Mouse (Mus musculus): Measurements from ENCODE around the gene Vmp1. TPM values are rescaled to one million over a fixed set of nuclear protein-coding genes. Genes with fewer than 3 reads are reported as not detected.

Vmp1 gene
- polyA plus RNA-seq, 1 experiment: 178 TPM

- H3K27ac ChIP-seq (ENCODE audit: insufficient read depth, low read depth, low read length): no peak overlapping the region
- TF ChIP-seq CTCF (IDR thresholded peaks at IDR 0.05; ENCODE audit: low read depth, low read length) (no peak), POLR2A (IDR thresholded peaks at IDR 0.05; ENCODE audit: borderline replicate concordance, low read depth, low read length) (no peak)
- peaks cover 10% of the 10 kb centered on the region for H3K4me1 ChIP-seq (ENCODE audit: control insufficient read depth, insufficient read depth, low read length)
Observed at GRCm38 (mm10) chr11:86678957-86679356, 4.7 kb downstream of the Vmp1 start.

DNA sequence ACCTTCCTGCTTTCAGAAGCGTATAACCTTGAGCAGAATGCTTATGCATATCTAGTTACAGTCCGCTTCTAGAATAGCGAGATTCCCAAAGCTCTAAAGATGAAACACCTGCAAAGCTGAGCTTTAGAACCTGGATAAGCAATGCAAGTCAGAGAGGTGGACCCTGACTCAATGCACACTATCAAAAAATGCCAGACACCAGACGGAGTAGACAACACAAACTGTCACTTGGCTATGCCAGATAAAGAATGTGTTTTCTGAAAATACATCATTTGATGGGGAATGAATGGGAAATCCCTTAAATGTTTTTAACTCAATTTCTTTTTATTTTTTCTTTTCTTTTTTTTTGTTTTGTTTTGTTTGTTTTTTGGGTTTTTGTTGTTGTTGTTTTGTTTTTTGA, 8.1 kb downstream of the Vmp1 start:
- Histone ChIP-seq H3K4me3 (ENCODE audit: insufficient read depth, low read length) (no peak overlapping the region), H3K27ac (ENCODE audit: insufficient read depth, low read depth, low read length) (no peak overlapping the region), H3K4me1 (ENCODE audit: control insufficient read depth, insufficient read depth, low read length) (peaks cover 23% of the 10 kb centered on the region)
- no peak for TF ChIP-seq POLR2A (IDR thresholded peaks at IDR 0.05; ENCODE audit: borderline replicate concordance, low read depth, low read length)
- TF ChIP-seq CTCF (IDR thresholded peaks at IDR 0.05; ENCODE audit: low read depth, low read length): no peak

More at GRCm38 (mm10) chr11:86678957-86679356, 4.7 kb downstream of the Vmp1 start:
- no peak overlapping the region for H3K4me3 ChIP-seq (ENCODE audit: insufficient read depth, low read length)

- H3K4me1 ChIP-seq (ENCODE audit: control insufficient read depth, insufficient read depth, low read length): peaks cover 33% of the 10 kb centered on the region
- H3K27ac ChIP-seq (ENCODE audit: insufficient read depth, low read depth, low read length): peak overlapping the region; percentile 36
- TF ChIP-seq POLR2A (IDR thresholded peaks at IDR 0.05; ENCODE audit: borderline replicate concordance, low read depth, low read length): no peak
- TF ChIP-seq CTCF (IDR thresholded peaks at IDR 0.05; ENCODE audit: low read depth, low read length): no peak
- H3K4me3 ChIP-seq (ENCODE audit: insufficient read depth, low read length): no peak overlapping the region
Observed at GRCm38 (mm10) chr11:86672772-86673171, 10.9 kb downstream of the Vmp1 start.

- Histone ChIP-seq H3K4me1 (ENCODE audit: control insufficient read depth, insufficient read depth, low read length) (peaks cover 35% of the 10 kb centered on the region), H3K27ac (ENCODE audit: insufficient read depth, low read depth, low read length) (peak overlapping the region; percentile 95), H3K4me3 (ENCODE audit: insufficient read depth, low read length) (peak overlapping the region; percentile 43; the same call in 1 of the 2 replicates)
- TF ChIP-seq POLR2A (IDR thresholded peaks at IDR 0.05; ENCODE audit: borderline replicate concordance, low read depth, low read length) (no peak), CTCF (IDR thresholded peaks at IDR 0.05; ENCODE audit: low read depth, low read length) (no peak)
Observed at GRCm38 (mm10) chr11:86671041-86671675, 12.5 kb downstream of the Vmp1 start.

- Histone ChIP-seq H3K4me3 (ENCODE audit: insufficient read depth, low read length) (no peak overlapping the region), H3K27ac (ENCODE audit: insufficient read depth, low read depth, low read length) (no peak overlapping the region), H3K4me1 (ENCODE audit: control insufficient read depth, insufficient read depth, low read length) (peaks cover 29% of the 10 kb centered on the region)
- no peak for TF ChIP-seq POLR2A (IDR thresholded peaks at IDR 0.05; ENCODE audit: borderline replicate concordance, low read depth, low read length)
- TF ChIP-seq CTCF (IDR thresholded peaks at IDR 0.05; ENCODE audit: low read depth, low read length): no peak
Observed at GRCm38 (mm10) chr11:86668169-86668568, 15.5 kb downstream of the Vmp1 start.

DNA sequence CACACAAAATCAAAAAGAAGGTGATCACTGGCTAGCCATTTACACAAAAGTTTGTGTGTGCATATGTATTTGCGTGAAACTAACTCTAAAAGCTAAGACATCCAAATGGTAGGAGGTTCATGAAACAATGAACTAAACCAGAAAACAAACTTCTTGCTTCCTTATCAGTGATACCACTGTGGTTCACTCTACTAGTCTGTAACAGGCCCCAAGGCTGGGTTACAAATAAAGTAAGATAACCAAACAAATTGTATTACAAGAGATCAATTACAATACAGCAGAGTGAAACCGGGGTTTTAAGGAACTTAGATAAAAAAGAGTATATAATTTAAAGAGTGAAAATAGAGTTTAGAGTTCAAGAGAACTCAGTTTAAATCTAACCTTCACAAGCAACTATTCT, 16.1 kb downstream of the Vmp1 start:
- TF ChIP-seq POLR2A (IDR thresholded peaks at IDR 0.05; ENCODE audit: borderline replicate concordance, low read depth, low read length) (no peak), CTCF (IDR thresholded peaks at IDR 0.05; ENCODE audit: low read depth, low read length) (no peak)
- no peak overlapping the region for H3K27ac ChIP-seq (ENCODE audit: insufficient read depth, low read depth, low read length)
- no peak overlapping the region for H3K4me3 ChIP-seq (ENCODE audit: insufficient read depth, low read length)
- peaks cover 26% of the 10 kb centered on the region for H3K4me1 ChIP-seq (ENCODE audit: control insufficient read depth, insufficient read depth, low read length)

DNA sequence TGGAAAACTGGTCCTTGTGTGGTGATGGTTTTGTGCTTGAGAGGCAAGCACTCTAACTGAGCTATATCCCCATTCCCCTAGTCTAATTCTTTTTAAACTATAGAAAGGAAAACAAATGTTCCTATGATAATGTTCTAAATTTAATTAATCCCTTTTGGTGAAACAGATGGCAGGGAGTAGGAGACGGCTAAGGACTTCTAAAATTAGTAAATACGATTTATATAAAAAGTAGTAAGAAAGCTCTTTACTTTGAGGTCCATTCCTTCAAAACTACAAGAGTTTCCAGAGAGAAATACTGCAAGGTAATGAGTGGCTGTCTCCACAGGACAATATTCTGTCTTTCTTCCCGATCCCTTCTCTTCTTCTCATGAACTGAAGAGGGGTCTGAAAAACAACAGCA, 19.2 kb downstream of the Vmp1 start:
- peaks cover 14% of the 10 kb centered on the region for H3K4me1 ChIP-seq (ENCODE audit: control insufficient read depth, insufficient read depth, low read length)
- no peak overlapping the region for H3K27ac ChIP-seq (ENCODE audit: insufficient read depth, low read depth, low read length)
- H3K4me3 ChIP-seq (ENCODE audit: insufficient read depth, low read length): no peak overlapping the region
- TF ChIP-seq CTCF (IDR thresholded peaks at IDR 0.05; ENCODE audit: low read depth, low read length) (no peak), POLR2A (IDR thresholded peaks at IDR 0.05; ENCODE audit: borderline replicate concordance, low read depth, low read length) (no peak)

DNA sequence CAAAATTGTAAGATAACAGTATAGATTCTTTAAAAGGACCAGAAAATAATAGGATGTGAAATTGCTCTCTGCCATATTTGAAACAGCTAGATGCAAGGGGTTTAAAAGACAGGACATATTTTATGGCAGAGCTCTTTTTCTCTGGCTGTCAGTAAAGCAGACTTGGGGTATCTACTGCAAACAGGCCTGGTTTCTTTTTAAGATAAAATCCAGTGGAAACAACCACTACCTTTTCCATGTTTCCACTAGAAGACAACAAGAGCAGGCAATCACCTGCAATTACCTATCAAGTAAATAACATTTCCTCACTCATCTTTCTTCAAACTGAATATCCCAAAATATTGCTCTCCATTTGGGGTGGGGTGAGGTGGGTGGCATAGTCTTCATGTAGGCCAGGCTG, 19.7 kb downstream of the Vmp1 start:
- Histone ChIP-seq H3K27ac (ENCODE audit: insufficient read depth, low read depth, low read length) (no peak overlapping the region), H3K4me3 (ENCODE audit: insufficient read depth, low read length) (no peak overlapping the region), H3K4me1 (ENCODE audit: control insufficient read depth, insufficient read depth, low read length) (peaks cover 9% of the 10 kb centered on the region)
- TF ChIP-seq CTCF (IDR thresholded peaks at IDR 0.05; ENCODE audit: low read depth, low read length) (no peak), POLR2A (IDR thresholded peaks at IDR 0.05; ENCODE audit: borderline replicate concordance, low read depth, low read length) (no peak)

GRCm38 (mm10) chr11:86662986-86663895, 20.4 kb downstream of the Vmp1 start:
- no peak for TF ChIP-seq POLR2A (IDR thresholded peaks at IDR 0.05; ENCODE audit: borderline replicate concordance, low read depth, low read length)
- no peak for TF ChIP-seq CTCF (IDR thresholded peaks at IDR 0.05; ENCODE audit: low read depth, low read length)
- Histone ChIP-seq H3K27ac (ENCODE audit: insufficient read depth, low read depth, low read length) (no peak overlapping the region), H3K4me3 (ENCODE audit: insufficient read depth, low read length) (no peak overlapping the region), H3K4me1 (ENCODE audit: control insufficient read depth, insufficient read depth, low read length) (peaks cover 8% of the 10 kb centered on the region)

- Histone ChIP-seq H3K27ac (ENCODE audit: insufficient read depth, low read depth, low read length) (no peak overlapping the region), H3K4me3 (ENCODE audit: insufficient read depth, low read length) (no peak overlapping the region), H3K4me1 (ENCODE audit: control insufficient read depth, insufficient read depth, low read length) (peaks cover 19% of the 10 kb centered on the region)
- TF ChIP-seq CTCF (IDR thresholded peaks at IDR 0.05; ENCODE audit: low read depth, low read length) (no peak), POLR2A (IDR thresholded peaks at IDR 0.05; ENCODE audit: borderline replicate concordance, low read depth, low read length) (no peak)
Observed at GRCm38 (mm10) chr11:86657863-86658262, 25.8 kb downstream of the Vmp1 start.
